Mouse (Mus musculus) heart, adult 2 months (tissue): ENCODE results near the gene Hsd17b1. TPM values are rescaled to one million over a fixed set of nuclear protein-coding genes. Genes with fewer than 3 reads are reported as not detected.
"Not testable (repeated sequence)": the region's sequence is repeated elsewhere in the genome, so short reads cannot be mapped to it uniquely, and the experiment has no call there.

Experiments
- DNase-seq, 2 experiments: peaks; one replicate each; pipeline ENCODE4 v3.0.0; 2021
- H3K27ac ChIP-seq: fragments of 200-600 bp; 2 replicates; pipeline ENCODE4 v1.8.1; 2022
- H3K27me3 ChIP-seq: fragments of 200-500 bp; 2 replicates; pipeline ENCODE4 v1.6.1; 2012; ENCODE audit warnings: mild to moderate bottlenecking, low read length, inconsistent platforms, mixed read lengths; ENCODE audit not compliant: control insufficient read depth, insufficient read depth
- H3K36me3 ChIP-seq: fragments of 200-500 bp; 2 replicates; pipeline ENCODE4 v1.6.1; 2012; ENCODE audit warnings: low read length, inconsistent platforms; ENCODE audit not compliant: control insufficient read depth, insufficient read depth
- H3K4me1 ChIP-seq: fragments of 200-500 bp; 2 replicates; pipeline ENCODE4 v1.6.1; 2011; ENCODE audit warnings: low read length; ENCODE audit not compliant: control insufficient read depth, insufficient read depth
- H3K4me3 ChIP-seq: fragments of 200-600 bp; 2 replicates; pipeline ENCODE4 v1.8.1; 2022
- H3K79me2 ChIP-seq: fragments of 200-500 bp; replicated peaks from 2 replicates; pipeline ENCODE4 v1.6.1; 2012; ENCODE audit warnings: mild to moderate bottlenecking, inconsistent platforms, low read length, moderate library complexity, mixed read lengths; ENCODE audit not compliant: control insufficient read depth, insufficient read depth
- H3K9ac ChIP-seq: fragments of 200-500 bp; 2 replicates; pipeline ENCODE4 v1.6.1; 2012; ENCODE audit warnings: low read depth, mild to moderate bottlenecking, control low read depth, inconsistent platforms, low read length, mixed read lengths
- CTCF ChIP-seq: fragments of 200-600 bp; IDR thresholded peaks from 2 replicates; pipeline ENCODE4 v1.8.1; 2022; ENCODE audit warnings: antibody characterized with exemption, mild to moderate bottlenecking, moderate library complexity
- EP300 ChIP-seq: fragments of 200-500 bp; IDR thresholded peaks from 2 replicates; pipeline ENCODE4 v1.6.1; 2011; ENCODE audit warnings: low read depth, low read length, control low read depth; ENCODE audit not compliant: insufficient read depth
- POLR2A ChIP-seq: fragments of 200-500 bp; IDR thresholded peaks from 2 replicates; pipeline ENCODE4 v1.6.1; 2011; ENCODE audit warnings: mild to moderate bottlenecking, low read depth, low read length, control low read depth; ENCODE audit not compliant: insufficient read depth
- WGBS: fragments of 180-500 bp; shearing (Covaris S2); methylation state at CpG from one replicate; pipeline ENCODE4 v1.1.7; 2018; 5-methylcytosine and 5-hydroxymethylcytosine counted together
- intact Hi-C: fragments of 180-260 bp; cut with DNase I; formaldehyde crosslinking; loops from one replicate; pipeline ENCODE4 v1.15.1; 2025
- polyA plus RNA-seq: library from polyadenylated mRNA; depleted of rRNA; stranded (reverse); fragments of >200 nt; gene quantifications from 2 replicates; pipeline ENCODE4 v1.2.3, GENCODE M21; 2012
- total RNA-seq, 2 experiments: library from RNA; stranded (reverse); gene quantifications; 2 replicates each; pipeline ENCODE4 v1.2.3; 2021

The Hsd17b1 gene
- total and polyA plus RNA-seq, 3 experiments: 0.47 to 0.70 (median 0.55) TPM

- intact Hi-C loops: loop anchor here (2.0 kb wide), 2 partner anchors 32 to 56 kb away; partner anchors contain the start of genes Ccr10 and Mlx
- no peak for DNase-seq
- peak overlapping the region; percentile 91 for H3K9ac ChIP-seq
- H3K4me3 ChIP-seq: peak overlapping the region; percentile 66
- peaks cover 15% of the 10 kb centered on the region for H3K36me3 ChIP-seq
- H3K27ac ChIP-seq: peak overlapping the region; percentile 98
- no peak for TF ChIP-seq POLR2A
- peak; percentile 51 for TF ChIP-seq CTCF
- TF ChIP-seq EP300: no peak
- WGBS: under 1% methylated on average over 38 of the region's 39 CpGs
- H3K4me1 ChIP-seq: peaks cover 7% of the 10 kb centered on the region
- H3K79me2 ChIP-seq: peaks cover 4% of the 10 kb centered on the region; the same call in 1 of the 2 replicates
- H3K27me3 ChIP-seq: no peaks in the 10 kb centered on the region
These were observed 41.0 kb downstream of the Hsd17b1 start for GRCm38 (mm10) chr11:101119131-101119760.

GRCm38 (mm10) chr11:101119761-101120544 is 41.7 kb downstream of the Hsd17b1 start, which contains the start of the genes Retreg3 and Tubg1:
Gene Retreg3, minus strand, starts transcription at chr11:101119893.
Gene Tubg1, plus strand, starts transcription at chr11:101119938.
- Histone ChIP-seq H3K27me3 (no peaks in the 10 kb centered on the region), H3K36me3 (peaks cover 15% of the 10 kb centered on the region), H3K4me3 (peak within 1 kb of the TSS; percentile 72), H3K27ac (peak within 1 kb of the TSS; percentile 98), H3K9ac (peak within 1 kb of the TSS; percentile 91), H3K4me1 (peaks cover 7% of the 10 kb centered on the region), H3K79me2 (peaks cover 4% of the 10 kb centered on the region; the same call in 1 of the 2 replicates)
- peak; percentile 99 for DNase-seq
- intact Hi-C loops: loop anchor here (2.0 kb wide), 3 partner anchors 23 to 55 kb away; partner anchors contain the start of genes Ccr10 and Mlx
- WGBS: under 1% methylated on average over 61 of the region's 61 CpGs
- TF ChIP-seq POLR2A (peak; percentile 94), CTCF (0 out of 2 replicates have a peak, but pooled peaks have one; percentile 0), EP300 (no peak; the same call in 1 of the 2 replicates)

- peak overlapping the region; percentile 63 for H3K9ac ChIP-seq
- H3K4me3 ChIP-seq: peak overlapping the region; percentile 72
- intact Hi-C loops: loop anchor here (2.0 kb wide), 1 partner anchor 24 kb away; no protein-coding TSS in a partner anchor
- peak overlapping the region; percentile 84 for H3K27ac ChIP-seq
- 20% methylated on average over 19 of the region's 19 CpGs for WGBS
- peaks cover 7% of the 10 kb centered on the region for H3K4me1 ChIP-seq
- DNase-seq: peak in 1 of 2 experiments; percentile 53
- peaks cover 11% of the 10 kb centered on the region for H3K36me3 ChIP-seq
- H3K27me3 ChIP-seq: no peaks in the 10 kb centered on the region
- no peak for TF ChIP-seq CTCF
- TF ChIP-seq EP300: no peak
- no peak for TF ChIP-seq POLR2A
- peaks cover 4% of the 10 kb centered on the region; the same call in 1 of the 2 replicates for H3K79me2 ChIP-seq
These were observed 42.5 kb downstream of the Hsd17b1 start for GRCm38 (mm10) chr11:101120545-101121188.

DNA sequence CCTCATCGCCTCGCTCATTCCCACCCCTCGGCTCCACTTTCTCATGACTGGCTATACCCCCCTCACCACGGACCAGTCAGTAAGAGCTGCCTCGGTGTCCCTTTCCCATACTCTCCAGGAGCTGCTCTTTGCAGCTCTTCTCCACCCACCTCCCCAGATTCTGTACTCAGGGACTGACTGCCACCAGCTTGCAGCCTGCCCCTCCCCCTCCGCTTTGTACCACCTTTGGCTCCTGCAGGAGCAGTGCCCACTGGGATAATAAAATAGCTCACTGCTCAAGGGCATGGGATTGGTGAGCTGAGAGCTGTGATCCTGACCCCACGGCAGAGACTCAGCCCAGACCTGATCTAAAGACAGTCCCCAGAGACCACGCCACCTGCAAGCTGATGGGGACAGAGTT is 46.3 kb downstream of the Hsd17b1 start:
- 96% methylated on average over 8 of the region's 8 CpGs for WGBS

DNA sequence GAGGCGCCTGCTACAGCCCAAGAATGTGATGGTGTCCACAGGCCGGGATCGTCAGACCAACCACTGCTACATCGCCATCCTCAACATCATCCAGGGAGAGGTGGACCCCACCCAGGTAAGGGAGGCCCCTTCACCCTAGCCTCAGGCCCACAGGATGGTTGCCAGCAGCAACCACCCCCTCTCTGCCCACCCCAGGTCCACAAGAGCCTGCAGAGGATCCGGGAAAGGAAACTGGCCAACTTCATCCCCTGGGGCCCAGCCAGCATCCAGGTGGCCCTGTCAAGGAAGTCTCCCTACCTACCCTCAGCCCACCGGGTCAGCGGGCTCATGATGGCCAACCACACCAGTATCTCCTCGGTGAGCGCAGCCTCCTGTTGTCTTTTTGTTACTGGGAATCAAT is 46.8 kb downstream of the Hsd17b1 start:
- H3K79me2 ChIP-seq, H3K4me1 ChIP-seq, H3K27ac ChIP-seq, DNase-seq, H3K36me3 ChIP-seq, H3K27me3 ChIP-seq, H3K4me3 ChIP-seq, intact Hi-C loops, H3K9ac ChIP-seq: not testable (repeated sequence)
- 95% methylated on average over 9 of the region's 9 CpGs for WGBS

More for the DNA sequence above, 46.3 kb downstream of the Hsd17b1 start:
- H3K36me3 ChIP-seq, H3K79me2 ChIP-seq, H3K27me3 ChIP-seq, H3K27ac ChIP-seq, H3K4me1 ChIP-seq, H3K9ac ChIP-seq, DNase-seq, intact Hi-C loops, H3K4me3 ChIP-seq: not testable (repeated sequence)

GRCm38 (mm10) chr11:101127075-101127474 is 48.9 kb downstream of the Hsd17b1 start:
- Histone ChIP-seq H3K27ac (no peak overlapping the region), H3K36me3 (no peaks in the 10 kb centered on the region), H3K27me3 (no peaks in the 10 kb centered on the region), H3K4me3 (no peak overlapping the region), H3K4me1 (no peaks in the 10 kb centered on the region; the same call in 1 of the 2 replicates), H3K9ac (no peak overlapping the region), H3K79me2 (no peaks in the 10 kb centered on the region)
- WGBS: 86% methylated on average over 1 of the region's 1 CpGs
- DNase-seq: no peak
- TF ChIP-seq EP300 (no peak), CTCF (peak; percentile 31), POLR2A (no peak)
- intact Hi-C loops: no loop called here
